Mouse (Mus musculus): ENCODE data around the gene S1pr4. TPM values are rescaled to one million over a fixed set of nuclear protein-coding genes. Genes with fewer than 3 reads are reported as not detected.
A peak's percentile ranks its signal among the peaks of the same experiment; 100 is the strongest.

S1pr4 gene
- polyA plus RNA-seq, 1 experiment, result 40.3 TPM

GRCm38 (mm10) chr10:81485479-81486018, 14.4 kb downstream of the S1pr4 start:
- TF ChIP-seq CTCF (IDR thresholded peaks at IDR 0.05; ENCODE audit: insufficient read depth, low read length) (no peak), POLR2A (IDR thresholded peaks at IDR 0.05; ENCODE audit: borderline replicate concordance, extremely low read depth, low read depth, low read length) (no peak)
- no peak overlapping the region for H3K4me3 ChIP-seq (replicated peaks; ENCODE audit: extremely low read depth, low read depth, low read length)
- no peak for DNase-seq
- 66% methylated on average over 7 of the region's 7 CpGs for WGBS
- H3K4me1 ChIP-seq (ENCODE audit: control insufficient read depth, insufficient read depth, low read length), result peaks cover 8% of the 10 kb centered on the region; the same call in 1 of the 2 replicates

- peaks cover 8% of the 10 kb centered on the region; the same call in 1 of the 2 replicates for H3K4me1 ChIP-seq (ENCODE audit: control insufficient read depth, insufficient read depth, low read length)
- DNase-seq, result no peak
- TF ChIP-seq CTCF (IDR thresholded peaks at IDR 0.05; ENCODE audit: insufficient read depth, low read length) (peak; percentile 12; the same call in 1 of the 2 replicates), POLR2A (IDR thresholded peaks at IDR 0.05; ENCODE audit: borderline replicate concordance, extremely low read depth, low read depth, low read length) (no peak)
- no peak overlapping the region for H3K4me3 ChIP-seq (replicated peaks; ENCODE audit: extremely low read depth, low read depth, low read length)
- WGBS, result 8% methylated on average over 2 of the region's 2 CpGs
Measured at GRCm38 (mm10) chr10:81485060-81485449, 14.9 kb downstream of the S1pr4 start.

- no peak overlapping the region for H3K4me3 ChIP-seq (replicated peaks; ENCODE audit: extremely low read depth, low read depth, low read length)
- TF ChIP-seq POLR2A (IDR thresholded peaks at IDR 0.05; ENCODE audit: borderline replicate concordance, extremely low read depth, low read depth, low read length) (peak; percentile 16; the same call in 1 of the 2 replicates), CTCF (IDR thresholded peaks at IDR 0.05; ENCODE audit: insufficient read depth, low read length) (no peak)
- peaks cover 8% of the 10 kb centered on the region; the same call in 1 of the 2 replicates for H3K4me1 ChIP-seq (ENCODE audit: control insufficient read depth, insufficient read depth, low read length)
- no peak for DNase-seq
- 66% methylated on average over 6 of the region's 6 CpGs for WGBS
Measured at GRCm38 (mm10) chr10:81484441-81485059, 15.4 kb downstream of the S1pr4 start.

GRCm38 (mm10) chr10:81483983-81484382, 15.9 kb downstream of the S1pr4 start:
- no peak overlapping the region for H3K4me3 ChIP-seq (replicated peaks; ENCODE audit: extremely low read depth, low read depth, low read length)
- DNase-seq, result no peak
- WGBS, result 17% methylated on average over 9 of the region's 9 CpGs
- TF ChIP-seq POLR2A (IDR thresholded peaks at IDR 0.05; ENCODE audit: borderline replicate concordance, extremely low read depth, low read depth, low read length) (no peak), CTCF (IDR thresholded peaks at IDR 0.05; ENCODE audit: insufficient read depth, low read length) (peak; percentile 38)
- H3K4me1 ChIP-seq (ENCODE audit: control insufficient read depth, insufficient read depth, low read length), result peaks cover 8% of the 10 kb centered on the region; the same call in 1 of the 2 replicates

- Histone ChIP-seq H3K4me1 (ENCODE audit: control insufficient read depth, insufficient read depth, low read length) (peaks cover 8% of the 10 kb centered on the region; the same call in 1 of the 2 replicates), H3K4me3 (replicated peaks; ENCODE audit: extremely low read depth, low read depth, low read length) (peak within 1 kb of the TSS; percentile 66)
- DNase-seq, result peak; percentile 68
- TF ChIP-seq CTCF (IDR thresholded peaks at IDR 0.05; ENCODE audit: insufficient read depth, low read length) (peak; percentile 20; the same call in 1 of the 2 replicates), POLR2A (IDR thresholded peaks at IDR 0.05; ENCODE audit: borderline replicate concordance, extremely low read depth, low read depth, low read length) (no peak)
- WGBS, result under 1% methylated on average over 36 of the region's 36 CpGs
Measured at GRCm38 (mm10) chr10:81482533-81482889, 17.4 kb downstream of the S1pr4 start, which contains the start of gene Celf5. Gene Celf5, minus strand, starts transcription at chr10:81482709.

- TF ChIP-seq CTCF (IDR thresholded peaks at IDR 0.05; ENCODE audit: insufficient read depth, low read length) (no peak), POLR2A (IDR thresholded peaks at IDR 0.05; ENCODE audit: borderline replicate concordance, extremely low read depth, low read depth, low read length) (no peak)
- 6% methylated on average over 34 of the region's 35 CpGs for WGBS
- DNase-seq, result no peak
- peak overlapping the region; percentile 66 for H3K4me3 ChIP-seq (replicated peaks; ENCODE audit: extremely low read depth, low read depth, low read length)
- peaks cover 8% of the 10 kb centered on the region; the same call in 1 of the 2 replicates for H3K4me1 ChIP-seq (ENCODE audit: control insufficient read depth, insufficient read depth, low read length)
Measured at GRCm38 (mm10) chr10:81481605-81482532, 18.1 kb downstream of the S1pr4 start.

GRCm38 (mm10) chr10:81474461-81474860, 25.5 kb downstream of the S1pr4 start:
- WGBS, result 69% methylated on average over 10 of the region's 10 CpGs
- Histone ChIP-seq H3K4me3 (replicated peaks; ENCODE audit: extremely low read depth, low read depth, low read length) (no peak overlapping the region), H3K4me1 (ENCODE audit: control insufficient read depth, insufficient read depth, low read length) (no peaks in the 10 kb centered on the region)
- TF ChIP-seq POLR2A (IDR thresholded peaks at IDR 0.05; ENCODE audit: borderline replicate concordance, extremely low read depth, low read depth, low read length) (no peak), CTCF (IDR thresholded peaks at IDR 0.05; ENCODE audit: insufficient read depth, low read length) (no peak)
- no peak for DNase-seq

- Histone ChIP-seq H3K4me1 (ENCODE audit: control insufficient read depth, insufficient read depth, low read length) (no peaks in the 10 kb centered on the region), H3K4me3 (replicated peaks; ENCODE audit: extremely low read depth, low read depth, low read length) (no peak overlapping the region)
- TF ChIP-seq POLR2A (IDR thresholded peaks at IDR 0.05; ENCODE audit: borderline replicate concordance, extremely low read depth, low read depth, low read length) (no peak), CTCF (IDR thresholded peaks at IDR 0.05; ENCODE audit: insufficient read depth, low read length) (no peak)
- DNase-seq, result no peak
- WGBS, result 3% methylated on average over 22 of the region's 22 CpGs
Measured at GRCm38 (mm10) chr10:81473003-81473451, 26.9 kb downstream of the S1pr4 start.

- no peak overlapping the region for H3K4me3 ChIP-seq (replicated peaks; ENCODE audit: extremely low read depth, low read depth, low read length)
- no peaks in the 10 kb centered on the region for H3K4me1 ChIP-seq (ENCODE audit: control insufficient read depth, insufficient read depth, low read length)
- WGBS, result 6% methylated on average over 17 of the region's 18 CpGs
- TF ChIP-seq CTCF (IDR thresholded peaks at IDR 0.05; ENCODE audit: insufficient read depth, low read length) (no peak), POLR2A (IDR thresholded peaks at IDR 0.05; ENCODE audit: borderline replicate concordance, extremely low read depth, low read depth, low read length) (no peak)
- DNase-seq, result no peak
Measured at GRCm38 (mm10) chr10:81472403-81473002, 27.4 kb downstream of the S1pr4 start.
